Mouse (Mus musculus): ENCODE data around the gene Pdcd2.
"Not testable (repeated sequence)": the region's sequence is repeated elsewhere in the genome, so short reads cannot be mapped to it uniquely, and the experiment has no call there.

Gene Pdcd2

GRCm38 (mm10) chr17:15526986-15527810 lies at the start of gene Pdcd2:
Gene Pdcd2 (minus strand): TSS chr17:15527301.
- DNase-seq (ENCODE audit: low spot score in 2 of 2): peak; percentile 94 to 95

- DNase-seq (ENCODE audit: low spot score in 2 of 2): no peak
Measured at GRCm38 (mm10) chr17:15575056-15575455, 48.0 kb upstream of the Pdcd2 start.

GRCm38 (mm10) chr17:15566908-15567307 lies 39.8 kb upstream of the Pdcd2 start:
- no peak for DNase-seq (ENCODE audit: low spot score in 2 of 2)

- DNase-seq (ENCODE audit: low spot score in 2 of 2): peak; percentile 30 to 32
Measured at GRCm38 (mm10) chr17:15564928-15565300, 37.8 kb upstream of the Pdcd2 start.

GRCm38 (mm10) chr17:15564014-15564927 lies 37.2 kb upstream of the Pdcd2 start, which contains the start of gene Prdm9:
Gene Prdm9 (minus strand): TSS chr17:15564354.
- DNase-seq (ENCODE audit: low spot score in 2 of 2): peak; percentile 99 to 100

GRCm38 (mm10) chr17:15559946-15560345 lies 32.8 kb upstream of the Pdcd2 start:
- DNase-seq (ENCODE audit: low spot score in 2 of 2): no peak

- DNase-seq (ENCODE audit: low spot score in 2 of 2): no peak
Measured at GRCm38 (mm10) chr17:15549713-15550112, 22.6 kb upstream of the Pdcd2 start.

- DNase-seq (ENCODE audit: low spot score in 2 of 2): no peak
Measured at GRCm38 (mm10) chr17:15546440-15546839, 19.3 kb upstream of the Pdcd2 start.

- DNase-seq (ENCODE audit: low spot score in 2 of 2): not testable (repeated sequence)
Measured at GRCm38 (mm10) chr17:15543868-15544267, 16.8 kb upstream of the Pdcd2 start.

- no peak for DNase-seq (ENCODE audit: low spot score in 2 of 2)
Measured at GRCm38 (mm10) chr17:15540309-15540708, 13.2 kb upstream of the Pdcd2 start.

GRCm38 (mm10) chr17:15536457-15536904 lies 9.4 kb upstream of the Pdcd2 start:
- DNase-seq (ENCODE audit: low spot score in 2 of 2): peak in 1 of 2 experiments; percentile 26

- no peak for DNase-seq (ENCODE audit: low spot score in 2 of 2)
Measured at GRCm38 (mm10) chr17:15535943-15536342, 8.8 kb upstream of the Pdcd2 start.

GRCm38 (mm10) chr17:15535162-15535800 lies 8.2 kb upstream of the Pdcd2 start:
- DNase-seq (ENCODE audit: low spot score in 2 of 2): peak in 1 of 2 experiments; percentile 49

GRCm38 (mm10) chr17:15530141-15530540 lies 3.0 kb upstream of the Pdcd2 start:
- peak; percentile 69 to 72 for DNase-seq (ENCODE audit: low spot score in 2 of 2)

- DNase-seq (ENCODE audit: low spot score in 2 of 2): no peak
Measured at GRCm38 (mm10) chr17:15528887-15529286, 1.8 kb upstream of the Pdcd2 start.

GRCm38 (mm10) chr17:15527811-15528136 lies 673 bp upstream of the Pdcd2 start:
- DNase-seq (ENCODE audit: low spot score in 2 of 2): no peak

- no peak for DNase-seq (ENCODE audit: low spot score in 2 of 2)
Measured at GRCm38 (mm10) chr17:15526304-15526703, 797 bp downstream of the Pdcd2 start.

GRCm38 (mm10) chr17:15518766-15519165 lies 8.3 kb downstream of the Pdcd2 start:
- no peak for DNase-seq (ENCODE audit: low spot score in 2 of 2)

- no peak for DNase-seq (ENCODE audit: low spot score in 2 of 2)
Measured at GRCm38 (mm10) chr17:15518186-15518585, 8.9 kb downstream of the Pdcd2 start.

- no peak for DNase-seq (ENCODE audit: low spot score in 2 of 2)
Measured at GRCm38 (mm10) chr17:15517776-15518175, 9.3 kb downstream of the Pdcd2 start.

GRCm38 (mm10) chr17:15510694-15511093 lies 16.4 kb downstream of the Pdcd2 start:
- DNase-seq (ENCODE audit: low spot score in 2 of 2): no peak

All from right cerebral cortex, postnatal 10 days (tissue).